Mouse (Mus musculus): Measurements from ENCODE around the gene Ciita.

Gene Ciita

GRCm38 (mm10) chr16:10474956-10475355, 4.9 kb upstream of the Ciita start:
- DNase-seq (ENCODE audit: low spot score), result no peak

DNA sequence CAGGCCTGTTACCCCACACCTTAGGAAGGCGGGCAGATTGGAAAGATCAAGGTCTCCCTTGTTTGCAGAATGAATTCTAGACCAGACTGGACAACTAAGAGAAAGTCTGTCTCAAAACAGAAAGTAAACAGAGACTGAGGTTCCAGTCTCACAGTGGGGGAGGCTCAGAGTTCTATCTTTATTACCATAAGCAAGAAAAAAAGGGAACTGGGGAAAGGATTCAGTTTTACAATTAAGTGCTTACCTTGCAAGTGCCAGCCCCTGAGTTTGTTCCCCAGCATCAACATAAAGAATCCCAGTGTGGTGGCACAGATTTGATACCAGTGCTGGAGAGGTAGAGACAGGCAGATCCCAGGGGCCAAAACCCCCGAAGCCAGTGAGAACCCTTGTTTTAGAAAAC, 3.9 kb upstream of the Ciita start:
- no peak for DNase-seq (ENCODE audit: low spot score)

GRCm38 (mm10) chr16:10482343-10482742, 2.5 kb downstream of the Ciita start:
- no peak for DNase-seq (ENCODE audit: low spot score)

DNA sequence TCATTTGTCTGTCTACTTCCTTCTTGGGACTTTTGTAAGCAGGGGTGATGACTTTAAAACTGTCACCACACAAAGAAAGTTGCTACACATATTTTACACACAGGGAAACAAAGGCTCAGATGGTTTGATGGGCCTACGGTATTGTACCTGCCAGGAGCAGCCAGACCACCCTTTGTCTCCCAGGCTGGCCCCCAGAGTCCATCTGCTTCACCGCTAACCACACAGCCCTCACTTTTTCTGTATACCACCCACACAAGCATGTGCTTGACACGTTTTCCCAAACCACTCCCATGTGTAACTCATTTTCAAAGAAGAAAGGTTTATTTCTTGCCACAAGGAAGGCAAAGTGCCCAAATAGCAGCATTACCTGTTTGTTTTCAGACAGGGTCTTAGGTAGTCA, 7.1 kb downstream of the Ciita start:
- DNase-seq (ENCODE audit: low spot score), result no peak

DNA sequence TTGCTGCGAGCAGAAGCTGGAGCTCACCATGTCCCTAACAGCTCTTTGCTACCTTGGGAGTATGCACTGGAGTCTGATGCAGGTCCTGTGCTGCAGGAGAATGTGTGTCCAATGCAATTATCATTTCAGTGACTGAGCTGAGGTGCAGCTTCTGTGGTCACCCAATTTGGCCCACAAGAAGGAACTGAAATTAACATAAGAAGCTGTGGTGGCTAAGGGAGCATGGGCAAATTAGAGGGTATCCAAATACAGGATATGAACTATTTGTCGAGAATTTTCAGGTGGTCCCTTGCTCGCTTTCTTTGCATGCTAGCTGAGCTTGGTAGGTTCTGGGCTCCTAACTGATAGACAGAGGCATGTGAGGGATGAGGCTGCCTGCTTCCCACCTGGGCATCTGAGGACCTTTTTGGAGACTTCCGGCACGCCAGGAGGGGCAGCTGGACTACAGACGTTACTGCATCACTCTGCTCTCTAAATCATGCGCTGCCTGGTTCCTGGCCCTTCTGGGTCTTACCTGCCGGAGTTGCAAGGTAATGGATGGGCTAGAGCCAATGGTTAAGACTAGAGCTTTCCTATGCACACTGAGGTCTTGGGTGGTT, 8.1 kb downstream of the Ciita start:
- no peak for DNase-seq (ENCODE audit: low spot score)

DNA sequence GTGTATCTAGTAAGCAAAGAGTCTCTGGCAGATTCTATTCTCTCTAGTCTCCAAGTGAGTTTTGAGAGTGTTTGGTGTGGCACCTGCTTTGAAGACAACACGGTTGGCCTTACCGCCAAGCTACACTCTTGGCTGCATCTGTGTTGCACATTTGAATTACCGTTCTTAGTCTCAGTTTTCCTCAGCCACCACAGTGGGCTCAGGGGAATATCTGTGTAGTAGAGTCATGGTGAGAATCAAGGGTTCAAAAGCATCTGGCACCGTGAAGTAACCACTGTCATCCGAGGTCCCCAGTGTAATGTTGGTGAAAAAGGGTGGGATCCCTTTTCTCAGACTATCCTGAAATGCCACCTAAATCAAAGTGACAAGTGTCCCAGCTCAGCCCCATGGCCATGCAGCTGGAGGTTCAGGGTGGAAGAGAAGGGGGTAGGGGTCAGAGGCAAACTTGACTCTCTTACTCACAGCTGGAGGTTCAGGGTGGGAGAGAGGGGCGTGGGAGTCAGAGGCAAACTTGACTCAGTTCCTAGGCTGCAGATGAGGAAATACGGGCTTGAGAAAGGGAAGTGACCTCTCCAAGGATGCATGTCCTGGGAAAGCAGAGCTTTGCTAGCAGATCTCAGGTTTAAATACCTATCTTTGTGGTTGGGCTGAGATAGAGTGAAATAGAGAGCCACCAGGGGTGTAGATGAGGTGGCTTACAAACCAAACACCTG, 9.1 kb downstream of the Ciita start:
- DNase-seq (ENCODE audit: low spot score), result no peak

DNA sequence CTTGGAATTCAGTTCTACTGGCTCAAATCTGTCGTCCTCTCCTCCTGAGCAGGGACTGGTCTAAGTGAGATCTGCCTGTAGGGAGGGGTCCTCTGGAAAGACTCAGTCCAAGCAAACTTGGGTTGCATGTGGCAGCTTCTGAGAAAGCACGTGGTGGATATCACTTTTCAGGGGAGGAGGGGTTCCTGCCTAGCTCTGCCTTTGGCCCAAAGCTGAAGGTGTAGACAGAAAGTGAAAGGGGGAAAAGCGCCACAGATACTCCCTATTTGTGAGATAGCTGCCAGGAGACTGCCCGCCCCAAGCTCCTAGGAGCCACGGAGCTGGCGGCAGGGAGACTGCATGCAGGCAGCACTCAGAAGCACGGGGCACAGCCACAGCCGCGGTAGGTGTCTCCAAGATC, 9.6 kb downstream of the Ciita start:
- DNase-seq (ENCODE audit: low spot score), result no peak

GRCm38 (mm10) chr16:10489904-10490457, 10.1 kb downstream of the Ciita start:
- no peak for DNase-seq (ENCODE audit: low spot score)

- DNase-seq (ENCODE audit: low spot score), result no peak
Observed at GRCm38 (mm10) chr16:10490503-10491150, 10.8 kb downstream of the Ciita start.

DNA sequence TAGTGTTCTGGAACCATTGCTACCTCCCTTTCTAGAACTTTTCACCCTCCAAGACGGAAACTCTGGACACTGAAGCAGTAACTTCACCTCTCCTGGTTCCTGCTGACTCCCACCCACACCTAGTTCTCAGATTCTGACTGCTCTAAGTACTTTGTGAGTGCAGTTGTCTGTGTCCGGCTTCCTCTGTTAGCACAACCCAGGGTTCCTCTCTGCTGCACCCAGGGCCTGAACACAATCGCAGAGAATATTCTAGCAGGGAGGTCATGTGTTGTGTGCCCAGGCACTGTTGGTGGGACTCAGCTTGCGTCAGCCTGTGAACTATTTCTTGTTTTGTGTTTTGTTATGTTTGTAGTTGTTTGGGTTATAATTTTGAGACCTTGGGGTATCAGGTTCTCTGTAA, 11.9 kb downstream of the Ciita start:
- DNase-seq (ENCODE audit: low spot score), result no peak

DNA sequence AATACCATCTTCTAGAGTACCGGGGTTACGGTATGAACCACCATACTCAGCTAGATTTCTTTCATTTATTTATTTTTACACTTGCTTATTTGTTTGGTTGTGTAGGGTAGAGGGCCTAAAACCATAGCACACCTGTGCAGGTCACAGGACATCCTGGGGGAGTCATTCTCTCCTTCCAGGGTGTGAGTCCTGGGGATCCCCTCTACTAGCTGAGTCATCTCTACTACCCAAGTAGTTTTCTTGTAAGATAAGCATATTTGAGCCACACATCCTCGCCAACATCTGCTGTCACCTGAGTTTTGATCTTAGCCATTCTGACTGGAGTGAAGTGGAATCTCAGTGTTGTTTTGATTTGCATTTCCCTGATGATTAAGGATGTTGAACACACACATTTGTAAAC, 12.7 kb downstream of the Ciita start:
- no peak for DNase-seq (ENCODE audit: low spot score)

GRCm38 (mm10) chr16:10495824-10496298, 16.0 kb downstream of the Ciita start:
- DNase-seq (ENCODE audit: low spot score), result no peak

DNA sequence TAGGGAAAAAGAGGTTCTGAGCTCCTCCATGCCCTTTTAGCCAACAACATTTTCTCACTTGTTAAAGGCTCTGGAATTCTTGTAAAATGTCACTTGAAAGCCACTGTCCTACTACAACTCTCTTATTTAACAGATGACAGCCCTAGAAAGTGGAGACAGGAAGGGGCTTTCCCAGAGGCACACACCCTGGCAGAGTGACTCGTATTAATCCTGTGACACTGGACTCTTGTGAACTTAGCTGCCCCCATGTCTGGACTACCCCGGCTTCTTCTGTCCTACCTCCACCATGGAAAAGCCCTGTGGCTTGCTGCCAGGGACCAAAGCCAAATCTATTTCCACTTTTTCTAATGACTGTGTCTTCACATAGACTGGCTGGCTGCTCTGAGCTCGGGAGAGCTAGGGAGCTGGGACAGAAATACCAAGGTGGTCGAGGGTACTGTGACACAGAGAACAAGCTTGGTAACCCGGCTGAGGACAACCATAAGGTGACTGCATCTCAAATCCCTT, 18.3 kb downstream of the Ciita start:
- no peak for DNase-seq (ENCODE audit: low spot score)

- DNase-seq (ENCODE audit: low spot score), result no peak
Observed at GRCm38 (mm10) chr16:10499122-10499521, 19.3 kb downstream of the Ciita start.

GRCm38 (mm10) chr16:10501865-10502264, 22.0 kb downstream of the Ciita start:
- peak; percentile 20 for DNase-seq (ENCODE audit: low spot score)

GRCm38 (mm10) chr16:10503058-10503457, 23.2 kb downstream of the Ciita start:
- no peak for DNase-seq (ENCODE audit: low spot score)

- DNase-seq (ENCODE audit: low spot score), result no peak
Observed at GRCm38 (mm10) chr16:10507445-10507844, 27.6 kb downstream of the Ciita start.

DNA sequence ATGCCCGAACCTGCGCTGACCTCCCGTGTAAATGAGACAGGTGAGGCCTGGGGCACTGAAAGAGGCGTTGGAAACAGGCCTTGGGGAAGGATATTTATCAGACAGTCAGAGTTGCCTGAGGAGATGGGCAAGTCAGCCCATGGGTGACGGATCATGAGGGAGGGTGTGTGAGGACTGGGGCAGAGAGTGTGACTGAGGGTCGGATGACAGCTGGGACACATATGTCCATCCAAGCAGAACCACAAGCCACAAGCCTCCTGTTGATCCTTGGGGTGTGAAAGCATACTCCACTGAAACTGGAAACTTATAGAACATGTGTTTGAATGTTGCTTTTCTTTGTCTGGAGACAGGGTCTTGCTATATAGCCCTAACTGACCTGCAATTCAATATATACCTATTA, 28.8 kb downstream of the Ciita start:
- no peak for DNase-seq (ENCODE audit: low spot score)

DNA sequence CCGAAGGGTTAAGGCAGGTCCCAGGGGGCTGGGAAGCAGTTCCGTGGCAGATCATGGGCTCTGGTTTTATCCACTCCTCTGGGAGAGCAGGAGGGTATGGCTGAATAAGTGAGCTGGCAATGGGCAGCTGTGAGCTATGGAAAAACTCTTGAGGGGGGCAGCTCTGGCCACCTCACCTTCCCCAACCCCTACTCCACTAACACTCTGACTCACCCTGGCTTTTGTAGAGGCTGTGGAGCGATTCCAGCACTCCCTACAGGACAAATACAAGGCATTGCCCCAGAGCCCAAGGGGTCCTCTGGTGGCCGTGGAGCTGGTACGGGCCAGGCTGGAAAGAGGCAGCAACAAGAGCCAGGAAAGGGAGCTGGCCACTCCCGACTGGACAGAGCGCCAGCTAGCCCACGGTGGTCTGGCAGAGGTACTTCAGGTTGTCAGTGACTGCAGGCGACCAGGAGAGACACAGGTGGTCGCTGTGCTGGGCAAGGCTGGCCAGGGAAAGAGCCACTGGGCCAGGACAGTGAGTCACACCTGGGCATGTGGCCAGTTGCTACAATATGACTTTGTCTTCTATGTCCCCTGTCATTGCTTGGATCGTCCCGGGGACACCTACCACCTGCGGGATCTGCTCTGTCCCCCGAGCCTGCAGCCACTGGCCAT, 30.7 kb downstream of the Ciita start:
- DNase-seq (ENCODE audit: low spot score), result no peak

DNA sequence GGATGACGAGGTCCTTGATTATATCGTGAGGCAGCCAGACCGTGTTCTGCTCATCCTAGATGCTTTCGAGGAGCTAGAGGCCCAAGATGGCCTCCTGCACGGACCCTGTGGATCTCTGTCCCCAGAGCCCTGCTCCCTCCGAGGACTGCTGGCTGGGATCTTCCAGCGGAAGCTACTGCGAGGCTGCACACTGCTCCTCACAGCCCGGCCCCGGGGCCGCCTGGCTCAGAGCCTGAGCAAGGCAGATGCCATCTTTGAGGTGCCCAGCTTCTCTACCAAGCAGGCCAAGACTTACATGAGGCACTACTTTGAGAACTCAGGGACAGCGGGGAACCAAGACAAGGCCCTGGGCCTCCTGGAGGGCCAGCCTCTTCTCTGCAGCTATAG, 31.3 kb downstream of the Ciita start:
- DNase-seq (ENCODE audit: low spot score), result no peak

GRCm38 (mm10) chr16:10515953-10516572, 36.2 kb downstream of the Ciita start:
- DNase-seq (ENCODE audit: low spot score), result no peak

GRCm38 (mm10) chr16:10518030-10518429, 38.2 kb downstream of the Ciita start:
- DNase-seq (ENCODE audit: low spot score), result no peak

Measured in c-Kit-positive CD71-positive TER-119-positive erythroid progenitor cells, embryonic 14.5 days (primary cell).